Mouse (Mus musculus): ENCODE measurements at regions not wholly inside any gene's neighbourhood (a gene's known extent, or its start where the extent isn't known, plus 50 kb on each side); places are given as distances from the start of the nearest gene placed in this dataset.

DNA sequence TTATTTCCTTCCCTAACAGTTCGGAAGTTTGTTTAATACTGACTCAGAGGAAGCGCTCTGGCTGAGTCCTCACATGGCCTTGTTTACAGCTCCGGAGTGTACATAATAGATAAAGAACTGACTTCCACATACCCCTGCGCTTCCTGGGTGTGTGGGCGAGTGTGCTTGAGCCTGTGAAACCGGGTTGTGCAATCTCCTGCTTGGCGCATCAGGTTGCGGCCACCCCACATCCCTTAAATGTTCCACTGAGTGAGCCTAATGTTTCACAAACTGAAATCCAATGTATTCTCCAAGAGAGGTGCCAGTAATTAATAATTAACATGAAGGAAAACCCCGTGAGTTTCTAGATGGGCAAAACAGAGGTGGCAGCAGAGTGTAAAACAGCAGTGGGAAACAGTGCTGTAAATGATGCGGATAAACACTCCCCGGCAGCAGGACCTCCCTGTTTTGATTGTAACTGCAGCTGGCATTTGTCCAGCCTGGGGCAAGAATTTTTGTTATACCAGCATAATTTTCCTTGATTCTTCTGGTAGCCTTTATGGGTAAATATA lies 175.2 kb upstream of the Cdkn2b start:
- Histone ChIP-seq H3K9me3 (ENCODE audit: low read length) (no peaks in the 10 kb centered on the region), H3K4me3 (ENCODE audit: low read depth, low read length) (no peak overlapping the region), H3K4me2 (replicated peaks; ENCODE audit: low read depth, low read length) (no peak overlapping the region), H3K4me1 (ENCODE audit: insufficient read depth, low read depth, low read length) (no peaks in the 10 kb centered on the region), H3K27ac (ENCODE audit: low read length) (no peak overlapping the region), H3K27me3 (replicated peaks; ENCODE audit: insufficient read depth, low read length) (no peaks in the 10 kb centered on the region), H3K9ac (replicated peaks; ENCODE audit: low read depth) (no peak overlapping the region), H3K36me3 (ENCODE audit: insufficient read depth, low read length) (no peaks in the 10 kb centered on the region)
- ATAC-seq (peak; percentile 89), DNase-seq (ENCODE audit: low spot score) (peak; percentile 59)
- 9% methylated on average over 11 of the region's 11 CpGs for WGBS
- TF ChIP-seq EP300 (IDR thresholded peaks at IDR 0.05) (peak; percentile 76; the same call in 1 of the 2 replicates), CTCF (IDR thresholded peaks at IDR 0.05) (no peak)

DNA sequence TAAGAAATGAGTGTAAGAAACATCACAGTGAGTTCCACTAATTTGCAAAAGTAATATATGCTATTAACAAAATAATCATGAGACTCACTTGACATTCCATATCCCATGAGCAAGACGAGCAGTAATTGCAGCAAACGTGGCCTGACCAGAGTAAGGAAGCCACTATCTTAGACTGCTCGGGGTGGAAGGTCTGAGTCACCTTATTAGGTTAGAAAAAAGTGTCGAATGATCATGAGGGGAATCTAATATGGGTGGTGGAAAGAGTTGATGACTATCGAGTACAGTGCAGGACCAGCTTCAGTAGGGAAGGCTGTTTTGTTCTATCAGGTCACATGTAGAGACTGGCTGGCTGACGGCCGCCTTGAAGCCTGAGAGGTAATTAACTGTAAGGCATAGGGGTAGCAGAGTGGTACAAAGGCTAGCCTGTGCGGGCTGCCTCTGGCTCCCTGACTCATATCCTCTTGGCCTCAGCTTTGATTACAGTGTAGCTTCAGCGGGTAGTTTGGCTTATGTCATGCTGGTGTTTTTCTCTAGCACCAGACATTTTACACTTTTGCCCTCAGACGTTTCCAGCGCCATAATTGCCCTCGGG lies 167.9 kb upstream of the Cdkn2b start:
- TF ChIP-seq EP300 (IDR thresholded peaks at IDR 0.05) (no peak), CTCF (IDR thresholded peaks at IDR 0.05) (no peak)
- no peaks in the 10 kb centered on the region for H3K9me3 ChIP-seq (ENCODE audit: low read length)
- H3K9ac ChIP-seq (replicated peaks; ENCODE audit: low read depth) = no peak overlapping the region
- ATAC-seq = no peak
- no peak for DNase-seq (ENCODE audit: low spot score)
- no peaks in the 10 kb centered on the region for H3K27me3 ChIP-seq (replicated peaks; ENCODE audit: insufficient read depth, low read length)
- 75% methylated on average over 12 of the region's 12 CpGs for WGBS
- H3K4me2 ChIP-seq (replicated peaks; ENCODE audit: low read depth, low read length) = no peak overlapping the region
- no peak overlapping the region for H3K4me3 ChIP-seq (ENCODE audit: low read depth, low read length)
- no peaks in the 10 kb centered on the region for H3K36me3 ChIP-seq (ENCODE audit: insufficient read depth, low read length)
- no peaks in the 10 kb centered on the region for H3K4me1 ChIP-seq (ENCODE audit: insufficient read depth, low read depth, low read length)
- no peak overlapping the region for H3K27ac ChIP-seq (ENCODE audit: low read length)

DNA sequence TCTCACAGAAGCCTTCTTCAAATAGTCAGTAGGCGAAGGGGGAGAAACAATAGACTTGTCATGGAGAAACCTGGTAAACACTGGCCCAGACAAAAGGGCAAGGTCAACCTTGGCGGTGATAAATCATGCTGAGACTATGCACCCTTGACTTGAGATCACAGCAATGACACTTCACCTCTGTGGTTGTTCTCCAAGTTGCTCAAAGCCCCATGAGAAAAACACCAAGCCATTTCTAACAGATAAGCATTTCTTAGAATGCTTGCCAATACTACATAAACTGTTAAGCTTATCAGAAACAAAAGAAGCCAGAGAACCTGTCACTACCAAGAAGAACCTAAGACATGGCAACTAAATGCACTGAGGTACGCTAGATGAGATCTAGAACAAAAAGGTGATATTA lies 165.0 kb upstream of the Cdkn2b start:
- Histone ChIP-seq H3K4me3 (ENCODE audit: low read depth, low read length) (no peak overlapping the region), H3K9ac (replicated peaks; ENCODE audit: low read depth) (no peak overlapping the region), H3K27me3 (replicated peaks; ENCODE audit: insufficient read depth, low read length) (no peaks in the 10 kb centered on the region), H3K9me3 (ENCODE audit: low read length) (no peaks in the 10 kb centered on the region), H3K4me2 (replicated peaks; ENCODE audit: low read depth, low read length) (no peak overlapping the region), H3K36me3 (ENCODE audit: insufficient read depth, low read length) (no peaks in the 10 kb centered on the region), H3K27ac (ENCODE audit: low read length) (no peak overlapping the region), H3K4me1 (ENCODE audit: insufficient read depth, low read depth, low read length) (no peaks in the 10 kb centered on the region)
- 55% methylated on average over 3 of the region's 3 CpGs for WGBS
- TF ChIP-seq CTCF (IDR thresholded peaks at IDR 0.05) = no peak
- no peak for TF ChIP-seq EP300 (IDR thresholded peaks at IDR 0.05)
- no peak for ATAC-seq
- DNase-seq (ENCODE audit: low spot score) = no peak

DNA sequence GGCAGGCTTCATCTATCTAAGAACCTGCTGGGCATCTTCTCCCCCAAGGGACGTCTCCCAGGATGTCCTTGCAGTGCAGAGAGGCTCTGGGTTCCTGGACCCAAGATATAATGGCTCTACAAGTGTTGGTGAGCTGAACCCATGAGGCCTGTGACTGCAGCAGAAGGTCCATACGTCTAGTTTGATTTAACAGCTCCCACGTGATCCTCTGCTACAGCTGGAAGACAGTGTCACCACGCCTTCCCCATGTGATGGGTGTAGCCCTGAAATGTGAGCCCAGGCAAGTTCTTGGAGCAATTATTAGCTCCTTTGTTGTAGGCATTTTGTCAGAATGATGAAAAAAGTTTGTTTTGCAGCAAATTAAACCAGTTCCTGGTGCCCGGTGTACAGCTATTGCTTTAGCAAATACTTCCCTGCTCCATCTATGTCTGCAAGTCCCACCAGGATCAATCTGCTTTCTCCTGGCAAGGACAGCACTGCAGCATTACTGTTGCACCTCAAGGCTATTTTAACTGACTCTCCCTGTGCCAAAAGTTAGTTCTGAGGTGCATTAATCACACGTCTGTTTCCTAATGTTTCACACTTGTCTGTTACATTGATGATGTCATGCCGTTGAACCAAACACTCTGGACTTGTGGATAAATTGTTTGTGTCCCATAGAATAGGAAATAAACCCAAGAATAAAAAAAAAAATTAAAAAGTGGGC lies 164.2 kb upstream of the Cdkn2b start:
- TF ChIP-seq EP300 (IDR thresholded peaks at IDR 0.05) (no peak), CTCF (IDR thresholded peaks at IDR 0.05) (no peak)
- H3K27ac ChIP-seq (ENCODE audit: low read length) = no peak overlapping the region
- H3K4me3 ChIP-seq (ENCODE audit: low read depth, low read length) = no peak overlapping the region
- ATAC-seq (no peak), DNase-seq (ENCODE audit: low spot score) (no peak)
- H3K9me3 ChIP-seq (ENCODE audit: low read length) = no peaks in the 10 kb centered on the region
- H3K36me3 ChIP-seq (ENCODE audit: insufficient read depth, low read length) = no peaks in the 10 kb centered on the region
- H3K27me3 ChIP-seq (replicated peaks; ENCODE audit: insufficient read depth, low read length) = no peaks in the 10 kb centered on the region
- WGBS = 34% methylated on average over 7 of the region's 7 CpGs
- H3K4me1 ChIP-seq (ENCODE audit: insufficient read depth, low read depth, low read length) = no peaks in the 10 kb centered on the region
- H3K9ac ChIP-seq (replicated peaks; ENCODE audit: low read depth) = no peak overlapping the region
- H3K4me2 ChIP-seq (replicated peaks; ENCODE audit: low read depth, low read length) = no peak overlapping the region

DNA sequence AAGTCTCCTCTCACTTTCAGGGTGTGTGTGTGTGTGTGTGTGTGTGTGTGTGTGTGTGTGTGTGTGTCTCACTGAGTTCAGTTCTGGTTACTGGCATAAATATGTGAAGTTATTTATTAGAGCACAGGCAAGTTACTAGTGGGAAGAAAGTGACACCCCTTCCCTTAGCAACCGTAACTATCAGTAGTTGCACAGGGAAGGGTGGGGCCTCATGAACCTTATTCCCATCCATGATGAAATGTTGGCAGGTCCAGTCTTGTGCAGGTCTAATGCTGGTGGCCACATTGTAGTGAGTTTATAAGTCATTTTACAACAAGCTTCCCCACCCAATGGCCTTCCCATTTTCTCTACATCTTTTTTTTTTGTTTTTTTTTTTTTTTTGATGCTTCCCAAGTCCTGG lies 160.6 kb upstream of the Cdkn2b start:
- Histone ChIP-seq H3K36me3 (ENCODE audit: insufficient read depth, low read length) (no peaks in the 10 kb centered on the region), H3K4me3 (ENCODE audit: low read depth, low read length) (no peak overlapping the region), H3K27me3 (replicated peaks; ENCODE audit: insufficient read depth, low read length) (no peaks in the 10 kb centered on the region), H3K4me1 (ENCODE audit: insufficient read depth, low read depth, low read length) (no peaks in the 10 kb centered on the region), H3K4me2 (replicated peaks; ENCODE audit: low read depth, low read length) (no peak overlapping the region), H3K9ac (replicated peaks; ENCODE audit: low read depth) (no peak overlapping the region), H3K9me3 (ENCODE audit: low read length) (no peaks in the 10 kb centered on the region), H3K27ac (ENCODE audit: low read length) (no peak overlapping the region)
- no peak for DNase-seq (ENCODE audit: low spot score)
- 89% methylated on average over 1 of the region's 1 CpGs for WGBS
- TF ChIP-seq CTCF (IDR thresholded peaks at IDR 0.05) (no peak), EP300 (IDR thresholded peaks at IDR 0.05) (no peak)
- no peak for ATAC-seq

DNA sequence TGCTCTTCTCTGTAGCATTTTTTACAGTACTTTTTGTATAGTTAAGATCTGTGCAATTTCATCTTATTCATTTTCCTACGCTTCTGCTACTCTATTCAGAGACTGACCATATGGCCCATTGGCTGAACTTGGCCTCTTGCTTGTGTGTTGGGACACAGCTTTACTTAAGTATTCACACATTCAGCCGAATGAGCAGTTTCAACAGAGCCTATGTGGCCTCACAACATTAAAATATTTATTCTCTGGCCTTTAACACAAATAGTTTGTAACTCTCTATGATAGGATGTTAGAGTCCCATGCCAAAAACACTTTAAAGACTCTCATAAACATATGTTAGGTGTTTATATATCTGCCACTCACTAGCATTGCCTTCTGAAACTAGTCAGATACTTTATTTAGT lies 159.9 kb upstream of the Cdkn2b start:
- no peak for TF ChIP-seq CTCF (IDR thresholded peaks at IDR 0.05)
- no peak for TF ChIP-seq EP300 (IDR thresholded peaks at IDR 0.05)
- H3K36me3 ChIP-seq (ENCODE audit: insufficient read depth, low read length) = no peaks in the 10 kb centered on the region
- no peak overlapping the region for H3K4me3 ChIP-seq (ENCODE audit: low read depth, low read length)
- peak; percentile 54; the same call in 1 of the 2 replicates for ATAC-seq
- no peak overlapping the region for H3K4me2 ChIP-seq (replicated peaks; ENCODE audit: low read depth, low read length)
- no peak overlapping the region for H3K9ac ChIP-seq (replicated peaks; ENCODE audit: low read depth)
- no peaks in the 10 kb centered on the region for H3K27me3 ChIP-seq (replicated peaks; ENCODE audit: insufficient read depth, low read length)
- DNase-seq (ENCODE audit: low spot score) = peak; percentile 69
- no peaks in the 10 kb centered on the region for H3K9me3 ChIP-seq (ENCODE audit: low read length)
- no peaks in the 10 kb centered on the region for H3K4me1 ChIP-seq (ENCODE audit: insufficient read depth, low read depth, low read length)
- H3K27ac ChIP-seq (ENCODE audit: low read length) = no peak overlapping the region
- 48% methylated on average over 2 of the region's 2 CpGs for WGBS
